Mouse (Mus musculus): ENCODE results near the gene Numa1.
"Not testable (repeated sequence)": the region's sequence is repeated elsewhere in the genome, so short reads cannot be mapped to it uniquely, and the experiment has no call there.

Numa1 gene

GRCm38 (mm10) chr7:102037318-102037717, 103.4 kb downstream of the Numa1 start:
- DNase-seq (ENCODE audit: low spot score in 2 of 2), result no peak

GRCm38 (mm10) chr7:102042314-102042713, 108.4 kb downstream of the Numa1 start:
- no peak for DNase-seq (ENCODE audit: low spot score in 2 of 2)

GRCm38 (mm10) chr7:102048524-102048923, 114.6 kb downstream of the Numa1 start:
- not testable (repeated sequence) for DNase-seq (ENCODE audit: low spot score in 2 of 2)

GRCm38 (mm10) chr7:102061353-102061752, 127.4 kb downstream of the Numa1 start:
- no peak for DNase-seq (ENCODE audit: low spot score in 2 of 2)

GRCm38 (mm10) chr7:102062203-102062602, 128.3 kb downstream of the Numa1 start:
- DNase-seq (ENCODE audit: low spot score in 2 of 2), result no peak

- no peak for DNase-seq (ENCODE audit: low spot score in 2 of 2)
These were observed 130.0 kb downstream of the Numa1 start for GRCm38 (mm10) chr7:102063891-102064290.
